Mouse (Mus musculus): ENCODE data around the gene Gnb2.

- no peak for TF ChIP-seq CTCF (IDR thresholded peaks at IDR 0.05; ENCODE audit: low read depth, low read length)
- TF ChIP-seq GATA2 (IDR thresholded peaks at IDR 0.05; ENCODE audit: borderline replicate concordance, low read depth, low read length), result no peak
- no peak for TF ChIP-seq TAL1 (conservative IDR thresholded peaks at IDR 0.05; ENCODE audit: low read depth, low read length)
Observed at GRCm38 (mm10) chr5:137485851-137486155, 47.5 kb downstream of the Gnb2 start.

All from G1E (cell line).